Mouse (Mus musculus): ENCODE measurements around the gene Hs2st1.

Gene Hs2st1

GRCm38 (mm10) chr3:144396478-144396877, 173.5 kb downstream of the Hs2st1 start:
- no peak for DNase-seq (ENCODE audit: low spot score)

GRCm38 (mm10) chr3:144394454-144394943, 175.5 kb downstream of the Hs2st1 start:
- DNase-seq (ENCODE audit: low spot score) = no peak

GRCm38 (mm10) chr3:144386446-144386845, 183.5 kb downstream of the Hs2st1 start:
- no peak for DNase-seq (ENCODE audit: low spot score)

- no peak for DNase-seq (ENCODE audit: low spot score)
Observed at GRCm38 (mm10) chr3:144384648-144385047, 185.3 kb downstream of the Hs2st1 start.

GRCm38 (mm10) chr3:144381431-144381980, 188.5 kb downstream of the Hs2st1 start:
- no peak for DNase-seq (ENCODE audit: low spot score)

GRCm38 (mm10) chr3:144380921-144381320, 189.1 kb downstream of the Hs2st1 start:
- peak; percentile 84 for DNase-seq (ENCODE audit: low spot score)

GRCm38 (mm10) chr3:144379801-144380200, 190.2 kb downstream of the Hs2st1 start:
- no peak for DNase-seq (ENCODE audit: low spot score)

Measured in retina, embryonic 14.5 days (tissue).